Mouse (Mus musculus) spleen, adult 2 months (tissue): Measurements from ENCODE around the gene Mycl. TPM values are rescaled to one million over a fixed set of nuclear protein-coding genes. Genes with fewer than 3 reads are reported as not detected.

Experiments used
- DNase-seq, 2 experiments: peaks; one replicate each; pipeline versions ENCODE4 v3.0.0 to v3.0.0-alpha.2; 2012 to 2021; ENCODE audit warnings: low spot score in 2 of 2, low read depth in 1 of 2
- H3K27ac ChIP-seq: fragments of 200-500 bp; 2 replicates; pipeline ENCODE4 v1.5.1; 2012; ENCODE audit warnings: low read length, inconsistent platforms; ENCODE audit not compliant: insufficient read depth
- H3K27me3 ChIP-seq: fragments of 200-500 bp; 2 replicates; pipeline ENCODE4 v1.6.1; 2012; ENCODE audit warnings: mild to moderate bottlenecking, moderate library complexity, low read length, inconsistent platforms; ENCODE audit not compliant: control insufficient read depth, insufficient read depth
- H3K36me3 ChIP-seq: fragments of 200-500 bp; 2 replicates; pipeline ENCODE4 v1.6.1; 2012; ENCODE audit warnings: mild to moderate bottlenecking, low read length, inconsistent platforms; ENCODE audit not compliant: control insufficient read depth, insufficient read depth
- H3K4me1 ChIP-seq: fragments of 200-500 bp; 2 replicates; pipeline ENCODE4 v1.6.1; 2011; ENCODE audit warnings: inconsistent platforms; ENCODE audit not compliant: control insufficient read depth, insufficient read depth, insufficient read length
- H3K4me3 ChIP-seq: fragments of 200-500 bp; 2 replicates; pipeline ENCODE4 v1.5.1; 2011; ENCODE audit warnings: mild to moderate bottlenecking, inconsistent platforms; ENCODE audit not compliant: insufficient read depth, insufficient read length; ENCODE audit errors: extremely low read depth
- CTCF ChIP-seq: fragments of 200-500 bp; IDR thresholded peaks from 2 replicates; pipeline ENCODE4 v1.5.1; 2011; ENCODE audit warnings: mild to moderate bottlenecking, inconsistent platforms; ENCODE audit not compliant: insufficient read depth, insufficient read length, insufficient replicate concordance; ENCODE audit errors: extremely low read depth
- POLR2A ChIP-seq: fragments of 200-500 bp; IDR thresholded peaks from 2 replicates; pipeline ENCODE4 v1.6.1; 2011; ENCODE audit warnings: low read depth, low read length, inconsistent platforms
- WGBS: fragments of 180-500 bp; shearing (Covaris S2); methylation state at CpG from one replicate; pipeline ENCODE4 v1.1.7; 2018; 5-methylcytosine and 5-hydroxymethylcytosine counted together
- polyA plus RNA-seq: library from polyadenylated mRNA; depleted of rRNA; stranded (reverse); fragments of >200 nt; gene quantifications from 2 replicates; pipeline ENCODE4 v1.2.3, GENCODE M21; 2012

Gene Mycl
- polyA plus RNA-seq, 1 experiment, result 7.3 TPM

DNA sequence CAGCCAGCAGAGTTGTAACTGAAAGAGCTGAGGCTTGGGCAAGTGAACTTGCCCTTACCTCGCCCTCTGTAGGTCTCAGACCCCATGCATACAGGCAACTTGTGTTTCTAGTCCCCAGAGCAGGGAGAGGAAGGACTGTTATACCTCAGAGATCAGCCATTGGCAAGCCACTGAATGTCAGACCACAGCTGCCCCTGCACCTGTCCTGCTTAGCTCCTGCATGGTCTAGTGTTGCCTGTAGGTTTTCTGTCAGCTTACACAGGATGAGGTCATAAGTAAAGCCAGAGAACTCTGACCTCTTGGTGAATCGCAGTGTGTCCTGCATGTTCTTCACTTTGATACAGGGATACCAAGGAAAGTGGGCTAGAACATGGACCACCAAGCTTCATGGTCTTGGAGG lies 39.4 kb downstream of the Mycl start:
- Histone ChIP-seq H3K27me3 (no peaks in the 10 kb centered on the region), H3K27ac (no peak overlapping the region), H3K36me3 (peaks cover 4% of the 10 kb centered on the region), H3K4me1 (peaks cover 3% of the 10 kb centered on the region; the same call in 1 of the 2 replicates), H3K4me3 (no peak overlapping the region)
- no peak for DNase-seq
- 65% methylated on average over 2 of the region's 2 CpGs for WGBS
- TF ChIP-seq POLR2A, result no peak
- TF ChIP-seq CTCF, result no peak

DNA sequence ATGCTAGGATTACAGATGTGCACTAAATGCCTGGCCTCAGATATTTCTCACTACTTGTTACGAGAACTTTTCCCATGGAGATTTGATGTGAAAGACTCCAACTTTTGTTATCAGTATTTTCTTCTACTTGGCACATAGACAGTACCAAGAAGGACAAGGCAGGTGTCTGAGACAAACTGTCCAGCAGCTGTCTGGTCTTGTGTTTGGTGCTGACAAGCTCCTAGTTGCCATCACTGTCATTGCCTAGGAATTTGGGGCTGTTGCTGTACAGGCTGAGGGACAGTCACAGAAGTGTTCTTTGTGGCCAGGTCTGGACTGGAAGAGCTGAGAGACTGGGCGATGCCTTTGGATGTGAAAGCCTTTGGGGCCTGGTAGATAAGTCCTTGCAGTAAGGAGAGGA lies 40.2 kb downstream of the Mycl start:
- no peak overlapping the region for H3K4me3 ChIP-seq
- no peak for TF ChIP-seq CTCF
- no peak for TF ChIP-seq POLR2A
- H3K4me1 ChIP-seq, result peaks cover 3% of the 10 kb centered on the region; the same call in 1 of the 2 replicates
- no peaks in the 10 kb centered on the region for H3K27me3 ChIP-seq
- H3K27ac ChIP-seq, result no peak overlapping the region
- peaks cover 7% of the 10 kb centered on the region for H3K36me3 ChIP-seq
- WGBS, result 95% methylated on average over 2 of the region's 2 CpGs
- no peak for DNase-seq

DNA sequence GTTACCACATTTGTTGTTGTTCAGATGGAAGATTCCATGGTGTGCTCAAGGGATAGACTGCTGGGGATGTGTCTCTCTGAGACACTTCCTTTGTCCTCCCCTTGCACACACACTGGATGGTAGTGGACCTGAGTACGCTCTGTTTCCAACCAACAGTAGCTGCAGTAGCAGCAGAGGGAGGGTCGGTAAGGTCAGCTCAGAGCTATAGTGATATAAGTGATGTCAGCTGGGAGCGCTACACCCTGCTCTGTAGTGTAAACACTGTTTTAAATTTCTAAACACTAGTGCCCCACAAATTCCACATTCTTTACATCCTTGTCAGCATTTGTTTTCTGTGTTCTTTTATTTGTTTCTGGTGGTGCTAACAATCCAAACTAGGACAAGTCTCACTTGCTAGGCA lies 41.3 kb downstream of the Mycl start:
- H3K36me3 ChIP-seq, result peaks cover 7% of the 10 kb centered on the region
- H3K4me1 ChIP-seq, result peaks cover 3% of the 10 kb centered on the region; the same call in 1 of the 2 replicates
- TF ChIP-seq CTCF, result no peak
- no peak for TF ChIP-seq POLR2A
- DNase-seq, result no peak
- no peak overlapping the region for H3K27ac ChIP-seq
- H3K27me3 ChIP-seq, result no peaks in the 10 kb centered on the region
- H3K4me3 ChIP-seq, result no peak overlapping the region
- 90% methylated on average over 3 of the region's 3 CpGs for WGBS

DNA sequence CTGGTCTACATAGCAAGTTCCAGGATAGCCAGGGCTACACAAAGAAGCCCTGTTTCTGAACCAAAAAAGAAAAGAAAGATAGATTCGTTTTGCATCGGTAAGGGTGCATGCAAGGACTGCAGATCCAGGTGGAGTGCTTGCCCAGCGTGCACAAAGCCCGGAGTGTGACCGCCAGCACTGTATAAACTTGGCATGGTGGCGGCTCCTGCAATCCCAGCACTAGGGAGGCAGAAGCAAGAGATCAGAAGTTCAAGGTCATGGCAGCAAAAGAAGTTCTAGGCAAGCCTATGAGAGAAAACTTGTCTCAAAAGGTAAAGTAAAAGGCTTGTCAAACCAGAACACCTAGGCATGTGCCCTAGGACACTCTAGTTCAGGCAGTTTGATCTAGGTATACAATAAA lies 45.7 kb downstream of the Mycl start:
- Histone ChIP-seq H3K4me1 (no peaks in the 10 kb centered on the region), H3K36me3 (peaks cover 16% of the 10 kb centered on the region), H3K27ac (no peak overlapping the region), H3K4me3 (no peak overlapping the region), H3K27me3 (no peaks in the 10 kb centered on the region)
- 94% methylated on average over 6 of the region's 6 CpGs for WGBS
- TF ChIP-seq POLR2A (no peak), CTCF (no peak)
- no peak for DNase-seq

DNA sequence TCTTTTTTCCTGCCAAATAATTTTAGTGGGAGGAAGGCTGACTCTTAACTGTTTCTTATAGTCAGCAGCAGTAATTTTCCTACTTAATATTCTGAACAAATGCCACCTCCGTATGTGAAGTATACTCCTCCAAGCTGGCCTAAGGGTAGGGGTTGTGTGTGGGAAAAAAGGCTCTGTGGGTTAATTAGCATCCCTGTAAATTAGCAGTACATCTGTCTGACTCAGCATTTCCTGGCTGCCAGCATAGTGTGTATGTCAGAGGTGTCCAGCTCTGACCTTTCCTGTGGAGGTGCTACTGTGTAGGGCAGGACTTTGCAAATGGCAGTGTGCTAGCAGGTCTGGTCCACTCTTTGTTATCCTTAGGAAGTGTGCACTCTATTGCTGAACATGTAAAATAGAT lies 48.4 kb downstream of the Mycl start:
- WGBS, result 87% methylated on average over 1 of the region's 1 CpGs
- Histone ChIP-seq H3K4me1 (no peaks in the 10 kb centered on the region), H3K27ac (no peak overlapping the region), H3K27me3 (no peaks in the 10 kb centered on the region), H3K36me3 (peaks cover 25% of the 10 kb centered on the region), H3K4me3 (no peak overlapping the region)
- DNase-seq, result no peak
- TF ChIP-seq CTCF (no peak), POLR2A (no peak)

DNA sequence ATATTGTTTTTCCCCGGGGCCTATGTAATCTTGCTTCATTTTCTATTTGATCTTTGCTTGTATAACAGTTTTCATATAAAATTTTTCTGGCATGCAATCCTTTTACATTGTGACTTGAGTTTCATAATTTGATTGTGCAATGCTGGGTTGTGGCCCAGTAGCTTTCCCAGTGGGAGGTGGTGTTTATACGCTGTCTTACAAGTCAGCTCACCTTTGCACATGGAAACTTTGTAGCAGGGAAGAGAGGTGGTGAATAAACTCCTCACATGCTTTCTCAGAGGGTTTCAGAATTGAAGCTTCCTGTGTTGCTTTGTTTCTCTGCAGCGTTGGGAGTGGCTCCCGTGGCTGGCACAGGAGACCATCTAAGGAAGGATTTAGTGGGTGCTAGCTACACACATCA lies 49.4 kb downstream of the Mycl start:
- Histone ChIP-seq H3K4me1 (no peaks in the 10 kb centered on the region), H3K4me3 (no peak overlapping the region), H3K27ac (no peak overlapping the region), H3K27me3 (no peaks in the 10 kb centered on the region), H3K36me3 (peaks cover 25% of the 10 kb centered on the region)
- TF ChIP-seq POLR2A (no peak), CTCF (no peak)
- 87% methylated on average over 4 of the region's 4 CpGs for WGBS
- DNase-seq, result no peak

DNA sequence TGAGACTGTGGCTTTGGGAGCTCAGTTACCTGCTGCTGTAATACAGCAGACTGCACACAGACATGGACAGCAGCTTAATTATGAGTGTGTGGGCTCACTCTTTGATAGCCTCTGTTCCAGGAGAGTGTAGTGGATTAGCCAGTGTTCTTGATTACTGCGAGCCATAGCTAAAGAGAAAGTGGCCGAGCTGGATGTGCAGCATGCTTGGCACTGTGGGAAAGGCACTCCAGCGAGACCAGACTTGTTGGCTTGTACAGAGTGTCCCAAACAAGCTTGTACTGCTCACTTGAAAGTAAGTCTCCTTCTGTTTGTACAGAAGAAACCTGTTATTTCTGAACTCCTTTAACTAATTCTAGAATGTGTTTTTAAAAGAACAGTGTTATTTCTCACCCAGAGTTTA lies 50.8 kb downstream of the Mycl start:
- peaks cover 6% of the 10 kb centered on the region; the same call in 1 of the 2 replicates for H3K4me1 ChIP-seq
- no peak overlapping the region for H3K27ac ChIP-seq
- 91% methylated on average over 3 of the region's 3 CpGs for WGBS
- H3K36me3 ChIP-seq, result peaks cover 20% of the 10 kb centered on the region
- no peak for DNase-seq
- H3K4me3 ChIP-seq, result no peak overlapping the region
- H3K27me3 ChIP-seq, result no peaks in the 10 kb centered on the region
- no peak for TF ChIP-seq POLR2A
- no peak for TF ChIP-seq CTCF
